Mouse (Mus musculus) liver (tissue): ENCODE results near the gene Plekhh3.

Source experiments
- DNase-seq: peaks from one replicate; pipeline ENCODE4 v3.0.0-alpha.2; 2020; ENCODE audit warnings: mixed read lengths

Plekhh3 gene

DNA sequence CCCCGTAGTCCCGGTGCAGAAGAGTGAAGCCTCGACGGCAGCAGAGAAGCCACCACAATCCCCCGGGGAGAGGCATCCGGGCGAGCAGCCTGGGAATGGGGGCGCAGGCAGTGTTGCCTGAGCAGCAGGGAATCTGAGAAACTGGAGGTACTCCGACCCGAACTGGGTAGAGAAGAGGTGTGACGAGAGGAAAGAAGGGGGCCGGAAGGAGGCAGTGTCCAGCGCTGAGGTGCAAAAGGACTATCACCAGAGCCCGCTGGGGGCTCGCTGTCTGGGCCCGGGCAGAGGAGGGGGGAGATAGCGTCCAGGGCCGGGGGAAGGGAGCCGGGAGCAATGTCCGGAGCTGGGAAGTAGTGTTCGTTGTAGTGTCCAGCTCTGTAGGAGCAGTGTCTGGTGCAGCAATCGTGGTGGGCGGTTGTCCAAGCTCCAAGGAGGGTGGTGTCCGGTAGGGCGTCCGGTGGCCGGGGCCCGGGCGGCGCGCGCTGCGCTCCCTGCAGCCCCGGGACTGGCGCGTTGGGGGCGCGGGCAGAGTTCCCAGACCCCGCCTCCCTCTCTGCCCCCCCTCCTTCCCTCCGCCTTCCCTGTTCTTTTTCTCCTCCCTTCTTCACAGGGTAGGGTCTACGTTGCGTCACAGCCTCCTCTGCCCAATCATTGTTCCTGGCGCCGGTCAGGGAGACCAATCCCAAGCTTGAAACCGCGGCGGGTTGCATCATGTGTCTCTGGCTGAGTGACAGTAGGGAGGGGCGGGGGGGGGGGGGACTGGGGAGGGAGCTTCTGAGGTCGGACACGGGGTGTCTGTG, at the start of gene Plekhh3:
Gene Plekhh3, minus strand, starts transcription at position 541 of the 800 bp plus-strand sequence.
- DNase-seq = peak; percentile 89

DNA sequence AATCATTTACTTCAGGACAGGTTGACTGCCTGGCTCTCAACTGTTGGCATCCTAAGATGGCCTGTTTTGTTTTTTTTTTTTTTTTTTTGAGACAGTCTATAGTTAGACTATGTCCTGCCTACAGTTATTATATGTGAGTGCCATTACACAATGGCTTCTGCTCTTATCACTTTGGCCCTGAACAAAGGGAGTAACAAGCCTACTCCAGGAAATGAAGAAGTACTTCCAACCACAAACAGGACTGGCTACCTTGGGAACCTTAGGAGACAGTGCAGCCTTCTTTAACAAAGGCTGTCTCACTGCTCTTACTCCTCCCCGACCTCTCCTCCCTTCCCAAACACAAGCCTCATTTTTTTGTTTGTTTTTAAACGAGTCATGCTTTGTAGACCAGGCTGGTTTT, 49.7 kb upstream of the Plekhh3 start:
- DNase-seq = no peak

DNA sequence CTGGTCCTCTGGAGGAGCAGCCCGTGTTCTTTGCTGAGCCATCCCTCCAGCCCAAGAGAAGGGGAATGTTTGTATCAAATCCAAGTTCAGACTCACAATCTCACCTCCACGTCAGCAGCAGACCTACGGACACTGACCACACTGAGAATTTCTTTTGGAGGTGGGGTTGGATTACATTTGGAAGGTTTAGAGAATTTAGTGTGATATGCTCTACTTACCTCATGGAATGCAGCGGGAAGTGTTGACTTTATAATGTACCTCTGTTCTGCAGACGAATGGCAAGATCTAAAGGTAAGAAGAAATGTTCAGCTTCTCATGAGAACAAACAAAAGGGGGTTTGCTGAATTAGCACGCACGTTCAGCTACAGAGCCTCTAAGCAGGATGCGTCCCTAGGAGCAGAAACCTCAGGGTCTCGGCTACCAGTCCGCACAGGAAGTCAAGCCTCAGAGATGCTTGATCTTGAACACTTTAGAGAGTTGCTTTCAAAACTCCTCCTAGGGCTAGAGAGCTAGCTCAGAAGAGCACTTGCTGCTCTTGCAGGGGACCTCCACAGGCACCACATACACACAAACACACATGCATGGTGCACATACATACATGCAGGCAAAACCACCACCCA, 47.4 kb upstream of the Plekhh3 start:
- no peak for DNase-seq

DNA sequence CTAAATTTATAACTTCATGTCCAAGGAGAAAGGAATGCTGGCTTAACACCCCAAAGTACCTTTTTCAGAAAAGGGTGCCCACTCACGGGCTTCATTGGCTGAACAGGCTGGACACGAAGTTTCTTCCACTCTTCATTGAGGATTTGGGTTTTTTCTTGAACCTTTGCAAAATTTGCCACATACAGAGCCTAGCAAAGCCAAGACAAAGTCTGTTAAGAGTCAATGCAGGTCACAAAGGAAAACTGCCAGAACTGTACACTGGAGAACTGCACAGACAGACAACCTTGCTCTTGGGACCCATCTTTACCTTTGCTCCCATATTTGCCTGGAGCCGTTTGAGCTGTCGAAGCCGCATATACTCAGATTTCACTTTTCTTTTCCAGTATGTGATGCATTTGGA, 45.8 kb upstream of the Plekhh3 start:
- no peak for DNase-seq

DNA sequence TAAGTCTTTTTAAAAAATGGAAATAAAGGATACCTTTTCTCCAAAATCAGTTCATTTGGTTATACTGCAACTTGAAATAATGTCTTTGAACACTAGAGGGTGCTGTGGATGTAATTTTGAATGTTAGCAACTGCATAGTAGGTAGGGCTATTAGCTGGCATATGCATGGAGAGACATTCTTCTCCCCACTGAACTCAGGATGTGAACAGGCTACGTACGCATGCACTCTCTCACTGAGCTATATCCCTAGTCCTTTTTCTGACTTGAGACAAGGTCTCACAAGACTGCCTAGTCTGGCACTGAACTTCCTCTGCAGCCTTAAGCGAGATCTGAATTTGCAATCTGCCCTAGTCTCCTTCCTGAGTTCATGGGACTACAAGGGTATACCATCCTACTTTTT, 40.8 kb upstream of the Plekhh3 start:
- no peak for DNase-seq

DNA sequence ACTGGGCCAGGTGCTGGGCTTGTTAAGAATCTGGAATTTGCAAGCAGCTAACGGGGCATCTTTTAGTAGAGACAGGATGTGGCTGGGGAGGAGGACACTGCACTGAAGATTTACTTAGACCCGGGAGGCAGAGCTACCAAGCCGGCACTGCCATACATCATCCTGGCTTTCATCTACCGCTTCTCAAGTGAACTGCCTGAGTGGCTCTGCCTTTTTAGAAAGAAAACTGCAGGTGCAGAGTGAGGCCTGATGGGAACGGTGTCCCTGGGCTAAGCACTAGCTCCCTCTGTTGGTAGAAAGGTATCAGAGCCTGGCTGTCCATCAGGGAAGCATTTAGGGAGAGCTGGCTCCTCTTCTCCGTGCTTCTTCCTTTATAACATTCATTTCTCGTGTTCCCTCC, 29.8 kb upstream of the Plekhh3 start:
- DNase-seq = peak; percentile 44

DNA sequence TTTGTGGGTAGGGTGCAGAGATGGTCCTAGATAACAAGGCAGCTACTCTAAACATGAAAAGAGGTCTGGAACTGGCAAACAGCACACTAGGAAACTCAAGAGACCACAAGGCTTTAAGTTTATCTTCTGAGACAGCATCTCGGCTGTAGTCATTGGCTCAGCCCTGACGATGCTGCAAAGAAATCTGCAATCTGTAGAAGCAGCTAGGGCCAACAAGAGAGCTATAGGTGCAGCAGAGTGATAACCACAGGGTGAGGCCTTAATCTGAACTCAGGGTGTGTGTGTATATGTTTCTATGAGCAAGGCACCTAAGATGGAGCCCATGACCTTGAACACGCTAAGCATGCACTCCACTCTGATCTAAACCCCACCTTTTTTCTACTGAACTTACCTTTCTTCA, 28.4 kb upstream of the Plekhh3 start:
- no peak for DNase-seq

DNA sequence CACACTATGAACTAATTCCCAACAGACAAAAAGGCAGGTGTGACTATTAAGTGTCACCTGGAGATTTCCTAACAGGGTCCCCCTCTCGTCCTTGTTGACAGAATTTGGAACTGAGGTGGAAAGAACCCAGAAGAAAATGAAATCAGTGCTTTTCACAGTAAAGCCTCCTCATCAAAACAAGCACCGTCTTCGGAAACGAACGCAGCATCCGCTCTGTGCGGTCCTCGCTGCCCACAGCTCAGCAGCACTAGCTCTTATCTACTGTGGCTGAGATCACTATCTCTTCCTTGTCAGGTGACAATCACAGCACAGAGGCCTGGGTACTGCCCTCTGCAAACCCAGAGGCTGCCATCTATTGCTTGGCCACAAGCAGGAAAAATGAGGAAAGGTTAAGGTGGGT, 25.0 kb upstream of the Plekhh3 start:
- no peak for DNase-seq

DNA sequence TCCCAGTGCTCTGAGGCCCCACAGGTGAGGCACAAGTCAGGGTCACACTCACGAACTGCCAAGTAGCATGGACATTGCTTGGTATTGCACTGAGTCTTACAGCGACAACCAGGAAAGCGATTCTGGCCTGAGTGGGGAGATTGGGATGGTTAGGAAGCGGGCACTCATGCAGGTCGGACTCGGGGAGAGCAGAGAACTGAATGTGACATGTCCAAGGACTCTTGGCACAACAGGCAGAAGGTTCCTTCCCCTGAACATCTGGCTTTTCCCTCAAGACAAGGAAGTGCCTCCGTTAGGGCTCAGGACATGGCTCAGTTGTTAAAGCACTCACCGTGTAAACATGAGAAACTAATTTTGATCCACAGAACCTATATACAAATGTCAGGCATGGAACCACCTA, 24.4 kb upstream of the Plekhh3 start:
- DNase-seq = no peak

DNA sequence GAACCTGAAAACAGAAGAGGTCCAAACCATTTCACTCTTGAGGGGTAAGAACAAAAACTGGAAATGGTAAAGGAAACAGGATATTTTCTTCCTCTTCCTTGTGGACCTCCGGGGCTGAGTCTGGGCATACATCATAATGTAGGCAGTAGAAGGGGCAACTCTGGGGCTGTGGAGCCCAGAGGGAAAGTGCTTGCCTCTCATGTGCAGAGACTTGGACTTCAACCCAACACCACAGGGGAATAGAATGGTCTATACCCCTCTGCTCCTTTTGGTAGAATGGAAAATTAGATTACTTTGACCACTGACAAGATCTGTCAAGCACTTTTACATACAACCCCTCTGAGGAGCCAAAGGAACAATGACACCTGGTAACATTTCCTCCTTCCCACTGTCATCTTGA, 23.9 kb upstream of the Plekhh3 start:
- DNase-seq = no peak

DNA sequence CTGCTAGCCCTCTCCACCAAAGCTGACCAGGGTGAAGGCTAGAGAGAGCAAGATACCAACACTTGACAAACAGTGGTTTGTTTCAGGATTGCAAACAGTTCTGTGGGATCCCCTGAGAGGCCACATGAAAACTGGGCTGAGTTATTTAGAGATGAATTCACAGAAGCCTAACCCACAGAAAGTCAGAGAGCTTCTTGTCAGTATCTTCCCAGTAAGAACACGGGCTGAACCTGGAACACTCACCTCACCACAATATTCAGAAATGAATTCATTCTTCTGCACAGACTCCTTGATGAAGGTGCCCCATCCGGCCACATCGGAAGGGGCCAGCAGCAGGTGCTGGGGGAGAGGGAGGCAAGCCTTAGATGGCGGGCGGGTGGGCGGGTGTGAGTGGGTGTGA, 23.5 kb upstream of the Plekhh3 start:
- no peak for DNase-seq

DNA sequence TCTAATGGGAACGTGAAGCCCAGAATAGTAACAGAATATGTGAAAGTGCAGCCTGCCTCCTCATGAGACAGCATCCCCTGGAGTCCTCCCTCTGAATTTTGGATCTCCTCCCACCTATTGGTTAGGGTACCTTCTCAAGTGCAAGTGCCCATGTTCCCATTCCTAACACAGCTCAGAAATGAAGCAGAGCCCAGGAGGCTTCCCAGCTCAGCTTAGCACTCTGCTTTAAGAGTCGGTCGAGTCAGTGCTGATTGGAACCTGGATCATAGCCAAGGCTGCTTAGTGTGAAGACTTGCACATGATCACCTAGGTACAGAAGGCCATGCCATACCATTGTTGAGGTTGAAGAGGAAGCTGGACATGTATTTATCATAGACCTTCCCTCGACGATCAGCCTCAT, 23.0 kb upstream of the Plekhh3 start:
- DNase-seq = no peak

DNA sequence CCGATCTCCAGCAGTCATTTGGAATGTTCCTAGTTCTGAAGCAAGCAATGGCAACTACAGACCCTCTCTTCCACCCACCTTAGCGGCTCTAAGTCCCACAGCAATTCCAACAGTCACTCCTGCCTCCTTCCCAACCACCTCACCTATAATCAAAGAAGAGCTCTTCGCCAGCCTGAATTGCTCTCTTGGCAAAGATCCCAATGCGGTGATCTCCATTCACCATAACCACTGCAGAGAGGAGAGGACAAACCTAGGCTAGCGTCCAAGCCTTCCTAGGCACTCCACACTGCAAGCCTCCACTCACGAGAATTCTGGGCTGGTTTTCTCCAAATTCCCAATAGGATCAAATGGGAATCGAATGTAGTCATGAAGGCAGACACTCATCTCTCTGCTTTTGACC, 21.9 kb upstream of the Plekhh3 start:
- DNase-seq = no peak

DNA sequence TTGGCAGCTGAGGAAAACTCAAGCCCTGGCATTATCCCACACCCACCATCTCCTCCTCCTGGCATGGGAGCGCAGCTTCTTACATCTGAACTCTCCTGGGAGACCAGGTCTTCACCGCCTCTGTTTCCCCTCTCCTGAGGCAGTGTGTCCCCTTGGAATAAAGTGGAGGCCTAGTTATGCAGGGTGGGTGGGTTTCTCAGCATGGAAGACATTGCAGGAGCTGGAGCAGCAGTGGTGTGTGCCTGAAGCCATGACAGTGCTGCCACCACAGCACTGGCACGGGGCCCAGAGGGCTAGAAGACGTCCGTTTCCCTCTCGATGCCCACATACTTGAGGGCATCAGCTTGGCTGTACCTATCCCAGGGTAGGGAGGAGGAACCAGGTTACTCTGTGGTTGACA, 21.5 kb upstream of the Plekhh3 start:
- DNase-seq = no peak

DNA sequence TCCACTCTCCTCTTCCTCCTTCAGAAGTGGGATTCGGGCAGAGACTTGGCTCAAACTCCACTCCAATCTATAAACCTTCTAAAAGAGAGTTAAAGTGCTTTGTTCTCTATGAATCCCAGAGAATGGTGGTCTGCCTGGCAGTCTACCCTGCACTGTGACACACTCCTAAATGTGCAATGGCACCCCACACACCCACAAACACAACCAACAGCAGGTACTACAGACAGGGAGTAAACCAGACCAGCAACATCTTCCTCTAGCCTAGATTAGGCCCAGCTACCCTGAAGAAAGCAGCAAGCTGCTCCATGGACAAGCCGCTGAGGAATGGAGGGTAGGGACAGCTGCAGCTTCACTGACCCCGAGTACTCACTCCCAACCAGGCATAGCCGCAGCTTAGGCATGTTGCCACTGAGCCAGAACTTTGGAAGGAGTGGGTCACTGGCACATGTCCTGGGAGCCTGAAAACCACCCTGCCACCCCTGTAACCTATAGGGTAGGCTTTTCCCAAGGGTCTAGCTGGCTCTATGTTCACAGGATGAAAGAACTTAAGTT, 20.8 kb upstream of the Plekhh3 start:
- no peak for DNase-seq

DNA sequence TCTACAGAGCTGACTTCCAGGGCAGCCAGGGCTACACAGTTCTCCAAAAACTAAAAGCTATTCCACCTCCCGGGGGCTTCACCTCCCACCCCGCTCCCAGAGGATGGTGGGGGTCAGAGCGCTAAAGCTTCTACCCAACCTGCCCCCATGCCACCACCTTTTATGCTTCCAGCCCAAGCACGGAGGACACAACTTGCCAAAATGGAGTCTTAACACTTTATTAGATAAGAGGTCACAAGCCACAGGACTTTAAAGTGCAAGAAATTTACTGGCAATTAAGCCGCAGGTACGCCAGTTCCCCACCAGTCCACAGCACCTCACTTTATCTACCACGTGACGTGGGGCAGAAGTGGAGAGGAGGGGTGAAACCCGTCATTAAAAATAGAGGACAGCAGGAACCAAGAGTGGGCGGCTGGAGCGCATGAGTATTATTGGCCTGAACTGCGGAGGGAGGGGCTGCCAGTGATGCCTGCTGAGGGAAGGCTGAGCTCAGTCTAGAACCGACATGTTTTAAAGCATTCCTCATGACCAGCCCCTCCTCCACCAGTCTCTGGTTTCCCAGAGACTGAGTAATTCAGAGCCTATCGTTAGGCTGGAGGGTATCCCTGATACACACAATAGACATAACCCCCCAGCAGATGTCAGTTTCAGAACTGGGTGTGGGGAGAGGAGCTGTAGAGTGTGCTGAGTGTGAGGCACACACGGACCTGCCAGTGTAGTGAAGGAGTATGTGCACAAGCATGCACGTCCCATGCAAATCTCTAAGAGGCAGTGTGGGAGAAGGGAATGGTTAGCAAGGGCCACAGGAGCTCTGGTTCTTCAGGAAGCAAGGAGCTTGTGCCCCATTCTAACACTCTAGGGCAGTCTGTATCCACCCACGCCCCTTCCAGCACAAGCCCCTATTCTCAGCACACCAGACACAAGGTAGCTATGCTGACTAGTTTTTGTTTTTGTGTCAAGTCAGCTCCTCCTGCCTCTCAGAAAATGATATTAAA, 20.1 kb upstream of the Plekhh3 start:
- DNase-seq = peak; percentile 29

DNA sequence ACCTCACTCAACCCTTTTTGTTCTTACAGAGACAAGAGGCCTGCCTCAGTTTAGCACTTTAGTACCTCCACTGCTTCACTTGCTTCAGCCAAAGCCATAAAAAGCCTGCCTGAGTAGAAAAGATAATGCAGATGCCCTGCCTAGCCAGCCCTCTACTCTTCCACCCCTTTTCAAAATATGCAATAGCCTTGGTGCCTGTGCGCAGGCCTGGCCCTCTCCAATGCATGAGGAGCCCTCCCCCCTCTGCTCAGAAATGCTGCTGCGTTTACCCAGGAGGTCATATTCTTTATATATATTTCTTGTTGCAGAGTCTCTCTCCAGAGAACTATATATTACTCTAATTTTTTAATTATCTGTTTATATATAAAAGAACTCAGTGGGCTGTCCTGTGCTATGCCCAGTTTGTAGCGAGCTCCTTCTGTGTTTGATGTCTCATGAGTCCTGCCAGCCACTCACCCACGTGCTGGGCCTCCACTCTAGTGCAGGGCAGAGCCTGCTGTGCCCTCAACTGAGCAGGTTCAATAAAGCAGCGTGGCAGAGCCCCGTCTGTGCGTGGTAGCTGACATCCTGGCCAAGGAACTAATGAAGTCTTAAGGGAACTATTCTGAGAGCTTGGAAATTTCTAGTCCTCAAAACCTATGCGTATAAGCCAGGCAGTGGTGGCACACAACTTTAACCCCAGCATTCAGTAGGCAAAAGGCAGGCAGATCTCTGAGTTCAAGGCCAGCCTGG, 19.2 kb upstream of the Plekhh3 start:
- peak; percentile 32 for DNase-seq

DNA sequence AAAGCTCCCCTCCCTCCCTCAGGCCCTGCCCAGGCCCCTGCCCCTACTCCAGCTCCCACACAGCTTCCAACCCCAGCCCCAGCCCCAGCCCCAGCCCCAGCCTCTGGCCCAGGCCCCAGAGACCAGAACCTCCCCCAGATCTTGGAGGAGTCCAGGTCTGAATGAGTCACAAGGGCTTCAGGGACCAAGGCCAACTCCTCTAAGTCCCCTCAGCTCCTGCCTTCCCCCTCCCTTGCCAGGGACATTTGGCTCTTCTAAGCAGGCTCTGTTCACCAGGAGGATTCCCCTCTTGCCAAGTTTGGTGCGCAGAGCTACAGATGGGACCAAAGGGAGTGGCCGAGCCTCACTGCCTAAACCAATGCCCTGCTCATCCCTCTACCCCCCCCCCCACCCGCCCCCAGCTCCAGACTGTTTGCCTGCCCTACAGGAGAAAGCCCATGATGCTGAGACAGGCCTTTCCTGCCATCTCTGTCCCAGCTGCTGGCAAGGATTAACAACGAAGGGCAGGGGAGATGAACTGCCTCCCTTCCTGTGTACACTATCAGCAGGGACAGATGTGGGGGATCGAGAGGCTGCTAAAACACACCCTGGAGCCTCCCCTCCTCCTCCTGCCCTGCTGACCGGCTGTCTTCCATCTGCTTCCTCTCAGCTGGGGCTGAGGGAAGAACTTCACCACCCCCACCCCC, 18.5 kb upstream of the Plekhh3 start:
- DNase-seq = peak; percentile 86

DNA sequence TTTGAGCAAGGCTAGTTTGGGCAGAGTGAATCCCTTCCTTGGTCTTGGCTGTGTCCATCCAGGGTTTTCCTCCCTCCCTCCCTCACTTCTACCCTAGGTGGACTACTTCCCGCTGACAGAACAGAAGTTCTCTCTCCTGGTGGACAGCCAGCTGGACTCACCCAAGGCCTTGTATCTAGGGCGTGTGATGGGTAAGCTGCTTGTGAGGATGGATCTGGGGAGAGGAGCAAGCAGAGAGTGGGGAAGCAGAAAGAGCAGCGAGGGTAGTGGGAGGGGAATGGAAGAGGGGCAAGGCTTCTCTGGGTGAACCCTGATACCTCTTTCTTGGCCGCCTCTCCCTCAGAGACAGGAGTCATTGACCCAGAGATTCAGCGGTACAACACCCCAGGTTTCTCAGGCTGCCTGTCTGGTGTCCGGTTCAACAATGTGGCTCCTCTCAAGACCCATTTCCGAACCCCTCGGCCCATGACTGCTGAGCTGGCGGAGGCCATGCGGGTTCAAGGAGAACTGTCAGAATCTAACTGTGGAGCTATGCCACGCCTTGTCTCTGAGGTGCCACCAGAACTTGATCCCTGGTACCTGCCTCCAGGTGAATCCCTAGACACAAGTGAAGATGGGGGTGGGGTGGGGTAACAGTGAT, 17.1 kb upstream of the Plekhh3 start:
- DNase-seq = no peak

DNA sequence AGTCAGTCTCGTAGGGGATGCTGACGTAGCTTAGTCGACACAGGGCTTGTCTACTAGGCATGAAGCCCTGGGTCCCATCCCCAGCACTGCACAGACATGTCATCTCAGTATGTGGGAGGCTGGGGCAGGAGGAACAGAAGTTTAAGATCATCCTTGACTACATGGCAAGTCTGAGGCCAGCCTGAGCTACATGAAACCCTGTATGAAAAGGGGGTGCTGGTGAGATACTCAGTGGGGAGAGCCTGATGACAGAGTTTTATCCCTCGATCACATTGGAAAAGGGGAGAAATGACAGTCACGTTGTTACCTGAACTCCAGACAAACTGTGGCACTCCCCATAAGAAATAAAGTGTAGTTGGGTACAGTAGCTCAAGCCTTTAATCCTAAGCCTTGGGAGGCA, 16.4 kb upstream of the Plekhh3 start:
- DNase-seq = no peak

DNA sequence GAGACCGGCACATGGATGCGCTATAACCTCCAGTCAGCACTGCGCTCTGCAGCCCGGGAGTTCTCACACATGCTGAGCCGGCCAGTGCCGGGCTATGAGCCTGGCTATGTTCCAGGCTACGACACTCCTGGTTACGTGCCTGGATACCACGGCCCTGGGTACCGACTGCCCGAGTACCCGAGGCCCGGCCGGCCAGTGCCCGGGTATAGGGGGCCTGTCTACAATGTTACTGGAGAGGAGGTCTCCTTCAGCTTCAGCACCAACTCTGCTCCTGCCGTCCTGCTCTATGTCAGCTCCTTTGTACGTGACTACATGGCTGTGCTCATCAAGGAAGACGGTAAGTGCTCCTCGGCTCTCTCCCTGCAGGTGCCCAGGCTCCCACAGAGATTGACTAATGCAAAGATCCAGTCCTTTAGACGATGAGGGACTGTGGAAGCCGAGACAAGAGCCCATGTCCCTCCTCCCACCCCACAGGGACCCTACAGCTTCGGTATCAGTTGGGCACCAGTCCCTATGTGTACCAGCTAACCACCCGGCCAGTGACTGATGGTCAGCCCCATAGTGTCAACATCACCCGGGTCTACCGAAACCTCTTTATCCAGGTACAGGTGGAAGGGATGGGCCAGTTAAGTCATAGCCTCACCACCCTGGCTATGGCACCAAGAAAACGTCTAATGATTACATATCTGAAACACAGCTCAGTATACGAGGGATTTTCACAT, 15.5 kb upstream of the Plekhh3 start:
- no peak for DNase-seq
